Mouse (Mus musculus) kidney, postnatal 0 days (tissue): ENCODE data around the gene Trip6. TPM values are rescaled to one million over a fixed set of nuclear protein-coding genes. Genes with fewer than 3 reads are reported as not detected.

Source experiments
- ATAC-seq: fragments of 200-750 bp; cut with Nextera tagmentation; replicated peaks from 2 replicates; pipeline ENCODE4 v1.8.0; 2017; ENCODE audit warnings: low read depth, moderate number of reproducible peaks, moderate TSS enrichment, moderate library complexity; ENCODE audit not compliant: low FRiP score
- DNase-seq: peaks from one replicate; pipeline ENCODE4 v3.0.0-alpha.2; 2016; ENCODE audit warnings: low spot score
- H3K27ac ChIP-seq: fragments of 300-500 bp; sonication (generic); 2 replicates; pipeline ENCODE4 v1.5.1; 2014; ENCODE audit warnings: mild to moderate bottlenecking
- H3K27me3 ChIP-seq: fragments of 300-500 bp; sonication (generic); 2 replicates; pipeline ENCODE4 v1.6.1; 2014; ENCODE audit warnings: low read length, mixed read lengths; ENCODE audit not compliant: insufficient read depth
- H3K36me3 ChIP-seq: fragments of 300-500 bp; sonication (generic); 2 replicates; pipeline ENCODE4 v1.6.1; 2014; ENCODE audit warnings: low read length, mixed read lengths; ENCODE audit not compliant: insufficient read depth
- H3K4me1 ChIP-seq: fragments of 300-500 bp; sonication (generic); replicated peaks from 2 replicates; pipeline ENCODE4 v1.6.1; 2014; ENCODE audit warnings: antibody characterized with exemption, low read length, mixed read lengths; ENCODE audit not compliant: insufficient read depth
- H3K4me2 ChIP-seq: fragments of 300-500 bp; sonication (generic); 2 replicates; pipeline ENCODE4 v1.6.1; 2014; ENCODE audit warnings: mild to moderate bottlenecking, low read length, moderate library complexity, mixed read lengths
- H3K4me3 ChIP-seq: fragments of 300-500 bp; sonication (generic); replicated peaks from 2 replicates; pipeline ENCODE4 v1.5.1; 2014; ENCODE audit warnings: low read depth, low read length
- H3K9ac ChIP-seq: fragments of 300-500 bp; sonication (generic); 2 replicates; pipeline ENCODE4 v1.6.1; 2014; ENCODE audit warnings: low read depth, low read length
- H3K9me3 ChIP-seq: fragments of 300-500 bp; sonication (generic); replicated peaks from 2 replicates; pipeline ENCODE4 v1.6.1; 2016; ENCODE audit warnings: low read length, inconsistent platforms, mixed read lengths
- CTCF ChIP-seq: IDR thresholded peaks from 2 replicates; pipeline ENCODE4 v1.5.1; 2016; ENCODE audit warnings: antibody characterized with exemption, low read depth, mild to moderate bottlenecking, moderate library complexity
- WGBS: fragments of 180-500 bp; shearing (Covaris S2); extraction: QIAGEN DNeasy Blood & Tissue Kit; methylation state at CpG from one replicate; pipeline ENCODE4 v1.1.7; 2014; 5-methylcytosine and 5-hydroxymethylcytosine counted together
- microRNA-seq: library from miRNA; unstranded; fragments of <30 nt; microRNA quantifications from one replicate; pipeline ENCODE4, GENCODE M21; 2016
- polyA plus RNA-seq: library from polyadenylated mRNA; unstranded; fragments of >200 nt; fragmentation: Nextera tagmentation; extraction: Ambion mirVana; gene quantifications from 2 replicates; pipeline ENCODE4 v1.2.1, GENCODE M21; 2015

Gene Trip6
- polyA plus RNA-seq, 1 experiment from 2014 or later = 75.6 TPM

DNA sequence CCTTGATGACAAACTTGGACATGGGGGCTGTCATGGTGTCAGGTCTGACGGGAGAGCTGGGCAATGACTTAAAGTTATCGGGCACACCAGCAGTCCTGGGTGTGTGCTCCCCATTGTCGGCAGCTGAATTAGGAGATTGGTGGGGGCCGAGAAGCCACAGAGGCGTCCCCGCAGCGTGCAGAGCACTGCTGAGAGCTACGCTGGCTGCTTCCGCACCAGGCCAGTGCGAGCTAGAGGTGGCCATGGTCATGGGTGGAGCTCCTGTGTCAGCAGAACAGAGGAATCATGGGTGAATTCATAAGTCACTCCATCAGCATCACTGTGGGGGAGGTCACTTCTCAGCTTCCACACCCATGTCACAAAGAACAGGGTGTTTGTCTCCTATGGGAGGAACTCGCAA is 49.4 kb downstream of the Trip6 start:
- H3K4me1 ChIP-seq = no peaks in the 10 kb centered on the region
- 86% methylated on average over 11 of the region's 11 CpGs for WGBS

DNA sequence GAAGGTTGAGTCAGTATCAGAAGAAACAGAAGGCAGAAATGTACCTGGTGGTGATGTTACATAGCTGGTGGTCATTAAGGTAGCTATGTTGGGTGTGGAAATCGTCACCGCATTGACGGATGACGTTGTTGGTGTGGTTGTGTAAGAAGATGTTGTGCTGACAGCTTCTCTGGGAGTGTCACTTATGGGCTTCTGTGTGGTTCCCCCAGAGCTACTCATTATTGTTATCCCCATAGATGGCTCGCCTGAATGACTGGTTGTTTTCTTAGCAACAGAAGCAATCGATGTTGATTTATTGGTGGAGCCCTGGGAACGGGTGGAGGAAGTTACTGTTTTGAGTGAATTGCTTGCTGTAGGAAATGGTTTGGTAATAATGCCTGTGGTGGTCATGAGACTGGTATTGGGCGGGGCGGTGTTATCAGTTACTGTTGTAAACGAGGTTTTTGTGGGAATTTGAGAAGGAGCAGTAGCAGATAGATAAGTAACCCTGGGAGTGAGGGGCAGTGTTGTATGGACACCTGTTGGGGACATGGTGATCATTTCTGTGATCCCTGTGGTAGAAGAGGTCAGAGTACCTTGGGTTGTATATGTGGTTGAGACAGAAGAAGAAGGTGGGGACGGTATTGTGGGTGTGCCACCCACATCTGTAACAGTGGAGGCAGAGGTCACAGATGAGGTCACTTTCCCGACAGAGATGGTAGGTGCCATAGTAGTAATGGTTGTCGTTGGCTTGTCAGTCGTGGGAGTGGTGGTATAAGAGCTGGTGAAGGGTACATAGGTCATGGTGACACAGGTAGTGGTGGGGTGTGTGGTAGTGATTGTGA is 50.1 kb downstream of the Trip6 start:
- no peak overlapping the region for H3K27ac ChIP-seq
- no peaks in the 10 kb centered on the region for H3K4me1 ChIP-seq
- WGBS = 66% methylated on average over 14 of the region's 14 CpGs
- TF ChIP-seq CTCF = no peak
- no peaks in the 10 kb centered on the region for H3K9me3 ChIP-seq
- no peak overlapping the region for H3K4me3 ChIP-seq
- ATAC-seq (no peak), DNase-seq (no peak)
- no peak overlapping the region for H3K4me2 ChIP-seq
- no peaks in the 10 kb centered on the region for H3K36me3 ChIP-seq
- no peaks in the 10 kb centered on the region for H3K27me3 ChIP-seq
- no peak overlapping the region for H3K9ac ChIP-seq

More for the DNA sequence above, 49.4 kb downstream of the Trip6 start:
- TF ChIP-seq CTCF = no peak
- Histone ChIP-seq H3K27ac (no peak overlapping the region), H3K27me3 (no peaks in the 10 kb centered on the region), H3K4me3 (no peak overlapping the region), H3K4me2 (no peak overlapping the region), H3K9me3 (no peaks in the 10 kb centered on the region), H3K9ac (no peak overlapping the region), H3K36me3 (no peaks in the 10 kb centered on the region)
- no peak for DNase-seq
- ATAC-seq = no peak

Small RNAs within 50 kb of the gene (microRNA-seq; reads per million reads assigned to microRNA genes)
- gene Mir7036 (0.60 reads per million), gene Mir8116 (not detected)

Other genes starting within 250 kb of the Trip6 start
- 0.05 and 0.13 TPM in 2 replicates for gene Serpine1, start 242.1 kb downstream of the Trip6 start, polyA plus RNA-seq
- 7.9 and 9.2 TPM in 2 replicates for gene Trim56, start 198.2 kb downstream of the Trip6 start, polyA plus RNA-seq
- 0.24 TPM in 2 replicates for gene Muc3, start 165.1 kb downstream of the Trip6 start, polyA plus RNA-seq
- gene Muc3a, start 102.0 kb downstream of the Trip6 start, polyA plus RNA-seq = 0.09 and 0.13 TPM in 2 replicates
- 6.5 and 7.4 TPM in 2 replicates for gene Ache, start 26.9 kb downstream of the Trip6 start, polyA plus RNA-seq
- 11.4 and 12.8 TPM in 2 replicates for gene Ufsp1, start 19.8 kb downstream of the Trip6 start, polyA plus RNA-seq
- gene Srrt, start 6.7 kb downstream of the Trip6 start, polyA plus RNA-seq = 68.0 and 77.7 TPM in 2 replicates
- gene Slc12a9, start 19.2 kb upstream of the Trip6 start, polyA plus RNA-seq = 11.8 and 12.0 TPM in 2 replicates
- 38.1 and 40.5 TPM in 2 replicates for gene Ephb4, start 35.7 kb upstream of the Trip6 start, polyA plus RNA-seq
- 0.16 and 0.23 TPM in 2 replicates for gene Zan, start 162.7 kb upstream of the Trip6 start, polyA plus RNA-seq
- 55.1 and 55.6 TPM in 2 replicates for gene Pop7, start 188.1 kb upstream of the Trip6 start, polyA plus RNA-seq
- gene Gigyf1, start 204.1 kb upstream of the Trip6 start, polyA plus RNA-seq = 9.3 and 10.3 TPM in 2 replicates
- gene Epo, start 218.8 kb upstream of the Trip6 start, polyA plus RNA-seq = 0.20 TPM in 1 of 2 replicates, not detected in the other
- 463 and 480 TPM in 2 replicates for gene Gnb2, start 219.1 kb upstream of the Trip6 start, polyA plus RNA-seq
- not detected in 2 replicates for gene Actl6b, start 239.1 kb upstream of the Trip6 start, polyA plus RNA-seq